Mouse (Mus musculus) MEL (cell line): ENCODE data around the gene Pnpo. TPM values are rescaled to one million over a fixed set of nuclear protein-coding genes. Genes with fewer than 3 reads are reported as not detected.

Experiments
- DNase-seq: peaks from one replicate; pipeline ENCODE4 v3.0.0; 2011; ENCODE audit warnings: low read depth, low spot score
- H3K27ac ChIP-seq: 2 replicates; pipeline ENCODE4 v1.5.1; 2012; ENCODE audit warnings: low read depth, mild to moderate bottlenecking, control low read depth, low read length, moderate library complexity; ENCODE audit not compliant: control insufficient read depth
- H3K27me3 ChIP-seq, 2 experiments: fragments of 150-350 bp in 1 of 2; sonication (generic) in 1 of 2; 2 replicates each; pipeline ENCODE4 v1.6.1; 2012; ENCODE audit warnings: low read length in 2 of 2, mild to moderate bottlenecking in 2 of 2, improper control_type of control experiment in 1 of 2, moderate library complexity in 1 of 2; ENCODE audit not compliant: insufficient read depth in 2 of 2, control insufficient read depth in 1 of 2
- H3K36me3 ChIP-seq, 2 experiments: 2 replicates each; pipeline ENCODE4 v1.6.1; 2012 to 2014; ENCODE audit warnings: low read length in 2 of 2, improper control_type of control experiment in 1 of 2, inconsistent platforms in 1 of 2, mild to moderate bottlenecking in 1 of 2; ENCODE audit not compliant: insufficient read depth in 2 of 2, control insufficient read depth in 1 of 2
- H3K4me1 ChIP-seq, 2 experiments: fragments of 150-350 bp in 1 of 2; sonication (generic) in 1 of 2; 2 replicates each; pipeline ENCODE4 v1.6.1; 2012; ENCODE audit warnings: low read length in 2 of 2, improper control_type of control experiment in 1 of 2, mild to moderate bottlenecking in 1 of 2; ENCODE audit not compliant: insufficient read depth in 2 of 2, control insufficient read depth in 1 of 2
- H3K4me3 ChIP-seq, 2 experiments: fragments of 150-350 bp in 1 of 2; sonication (generic) in 1 of 2; 2 replicates each; pipeline ENCODE4 v1.5.1; 2012; ENCODE audit warnings: low read depth in 2 of 2, low read length in 2 of 2, mild to moderate bottlenecking in 2 of 2, moderate library complexity in 2 of 2, control low read depth in 1 of 2, improper control_type of control experiment in 1 of 2; ENCODE audit not compliant: control insufficient read depth in 1 of 2, insufficient read depth in 1 of 2
- H3K79me2 ChIP-seq: 2 replicates; pipeline ENCODE4 v1.6.1; 2012; ENCODE audit warnings: mild to moderate bottlenecking, low read length, moderate library complexity; ENCODE audit not compliant: control insufficient read depth, poor library complexity, insufficient read depth
- H3K9ac ChIP-seq: 2 replicates; pipeline ENCODE4 v1.6.1; 2012; ENCODE audit warnings: low read depth, mild to moderate bottlenecking, control low read depth, low read length, moderate library complexity; ENCODE audit not compliant: control insufficient read depth, poor library complexity, severe bottlenecking
- H3K9me3 ChIP-seq: fragments of 150-350 bp; sonication (generic); replicated peaks from 2 replicates; pipeline ENCODE4 v1.6.1; 2012; ENCODE audit warnings: mild to moderate bottlenecking, low read length, improper control_type of control experiment, moderate library complexity; ENCODE audit not compliant: insufficient read depth
- BHLHE40 ChIP-seq: IDR thresholded peaks from 2 replicates; pipeline ENCODE4 v1.6.1; 2012; ENCODE audit warnings: low read depth, mild to moderate bottlenecking, inconsistent platforms, low read length, improper control_type of control experiment, borderline replicate concordance
- CHD1 ChIP-seq: IDR thresholded peaks from 2 replicates; pipeline ENCODE4 v1.6.1; 2012; ENCODE audit warnings: low read depth, mild to moderate bottlenecking, inconsistent platforms, low read length, improper control_type of control experiment
- CHD2 ChIP-seq: IDR thresholded peaks from 2 replicates; pipeline ENCODE4 v1.6.1; 2011; ENCODE audit warnings: low read length, improper control_type of control experiment
- E2F4 ChIP-seq: IDR thresholded peaks from 2 replicates; pipeline ENCODE4 v1.6.1; 2011; ENCODE audit warnings: low read depth, low read length, improper control_type of control experiment, borderline replicate concordance
- ELF1 ChIP-seq: IDR thresholded peaks from 2 replicates; pipeline ENCODE4 v1.6.1; 2014; ENCODE audit warnings: low read depth, mild to moderate bottlenecking, inconsistent platforms, low read length, improper control_type of control experiment, moderate library complexity
- EP300 ChIP-seq, 2 experiments: IDR thresholded peaks; 2 replicates each; pipeline ENCODE4 v1.6.1; 2011; ENCODE audit warnings: improper control_type of control experiment in 2 of 2, low read length in 2 of 2, low read depth in 1 of 2, mild to moderate bottlenecking in 1 of 2
- ETS1 ChIP-seq: IDR thresholded peaks from 2 replicates; pipeline ENCODE4 v1.6.1; 2012; ENCODE audit warnings: low read depth, mild to moderate bottlenecking, inconsistent platforms, low read length, improper control_type of control experiment, moderate library complexity
- GABPA ChIP-seq: IDR thresholded peaks from 2 replicates; pipeline ENCODE4 v1.6.1; 2012; ENCODE audit warnings: low read depth, mild to moderate bottlenecking, inconsistent platforms, low read length, improper control_type of control experiment, moderate library complexity
- KAT2A ChIP-seq: conservative IDR thresholded peaks from 2 replicates; pipeline ENCODE4 v1.6.1; 2012; ENCODE audit warnings: low read depth, low read length, improper control_type of control experiment, inconsistent platforms
- MAFK ChIP-seq: IDR thresholded peaks from 2 replicates; pipeline ENCODE4 v1.6.1; 2011; ENCODE audit warnings: low read depth, mild to moderate bottlenecking, low read length, improper control_type of control experiment, borderline replicate concordance
- MAX ChIP-seq: IDR thresholded peaks from 2 replicates; pipeline ENCODE4 v1.6.1; 2011; ENCODE audit warnings: low read length, improper control_type of control experiment
- MAZ ChIP-seq: IDR thresholded peaks from 2 replicates; pipeline ENCODE4 v1.6.1; 2012; ENCODE audit warnings: low read depth, mild to moderate bottlenecking, inconsistent platforms, low read length, improper control_type of control experiment
- MEF2A ChIP-seq: IDR thresholded peaks from 2 replicates; pipeline ENCODE4 v1.6.1; 2014; ENCODE audit warnings: low read depth, mild to moderate bottlenecking, inconsistent platforms, low read length, improper control_type of control experiment; ENCODE audit not compliant: poor library complexity, insufficient replicate concordance, severe bottlenecking; ENCODE audit errors: extremely low read depth
- MXI1 ChIP-seq: IDR thresholded peaks from 2 replicates; pipeline ENCODE4 v1.6.1; 2011; ENCODE audit warnings: mild to moderate bottlenecking, low read depth, low read length, improper control_type of control experiment
- MYC ChIP-seq: IDR thresholded peaks from 2 replicates; pipeline ENCODE4 v1.6.1; 2011; ENCODE audit warnings: low read depth, mild to moderate bottlenecking, low read length, improper control_type of control experiment, moderate library complexity
- NRF1 ChIP-seq: IDR thresholded peaks from 2 replicates; pipeline ENCODE4 v1.6.1; 2014; ENCODE audit warnings: low read depth, mild to moderate bottlenecking, inconsistent platforms, low read length, improper control_type of control experiment, moderate library complexity; ENCODE audit not compliant: poor library complexity, insufficient read depth, severe bottlenecking
- POLR2AphosphoS2 ChIP-seq: IDR thresholded peaks from 2 replicates; pipeline ENCODE4 v1.6.1; 2011; ENCODE audit warnings: low read length, improper control_type of control experiment
- POLR2AphosphoS5 ChIP-seq: IDR thresholded peaks from 2 replicates; pipeline ENCODE4 v1.6.1; 2012; ENCODE audit warnings: low read depth, borderline replicate concordance, mild to moderate bottlenecking, inconsistent platforms, low read length, moderate library complexity, mixed read lengths
- RAD21 ChIP-seq: IDR thresholded peaks from 2 replicates; pipeline ENCODE4 v1.6.1; 2011; ENCODE audit warnings: mild to moderate bottlenecking, low read depth, low read length, improper control_type of control experiment
- RCOR1 ChIP-seq: IDR thresholded peaks from 2 replicates; pipeline ENCODE4 v1.6.1; 2012; ENCODE audit warnings: low read depth, mild to moderate bottlenecking, inconsistent platforms, low read length, improper control_type of control experiment
- SIN3A ChIP-seq: IDR thresholded peaks from 2 replicates; pipeline ENCODE4 v1.6.1; 2012; ENCODE audit warnings: low read length, improper control_type of control experiment, inconsistent platforms
- TAL1 ChIP-seq: IDR thresholded peaks from 2 replicates; pipeline ENCODE4 v1.6.1; 2012; ENCODE audit warnings: mild to moderate bottlenecking, inconsistent platforms, low read length, moderate library complexity, mixed read lengths
- TBP ChIP-seq: IDR thresholded peaks from 2 replicates; pipeline ENCODE4 v1.8.0; 2011; ENCODE audit warnings: low read depth, low read length, improper control_type of control experiment
- UBTF ChIP-seq: IDR thresholded peaks from 2 replicates; pipeline ENCODE4 v1.6.1; 2012; ENCODE audit warnings: low read depth, mild to moderate bottlenecking, inconsistent platforms, low read length, improper control_type of control experiment, moderate library complexity, borderline replicate concordance; ENCODE audit not compliant: insufficient read depth
- USF1 ChIP-seq: IDR thresholded peaks from 2 replicates; pipeline ENCODE4 v1.6.1; 2014; ENCODE audit warnings: low read depth, mild to moderate bottlenecking, inconsistent platforms, low read length, improper control_type of control experiment, moderate library complexity
- USF2 ChIP-seq, 2 experiments: IDR thresholded peaks; 2 replicates each; pipeline ENCODE4 v1.6.1; 2011 to 2012; ENCODE audit warnings: improper control_type of control experiment in 2 of 2, low read length in 2 of 2, borderline replicate concordance in 1 of 2, inconsistent platforms in 1 of 2, low read depth in 1 of 2, mild to moderate bottlenecking in 1 of 2; ENCODE audit not compliant: insufficient read depth in 1 of 2
- ZC3H11A ChIP-seq: IDR thresholded peaks from 2 replicates; pipeline ENCODE4 v1.6.1; 2012; ENCODE audit warnings: low read depth, mild to moderate bottlenecking, inconsistent platforms, low read length, improper control_type of control experiment
- ZKSCAN1 ChIP-seq: IDR thresholded peaks from 2 replicates; pipeline ENCODE4 v1.6.1; 2012; ENCODE audit warnings: low read depth, mild to moderate bottlenecking, inconsistent platforms, low read length, improper control_type of control experiment, moderate library complexity
- ZMIZ1 ChIP-seq: IDR thresholded peaks from 2 replicates; pipeline ENCODE4 v1.6.1; 2012; ENCODE audit warnings: low read depth, mild to moderate bottlenecking, inconsistent platforms, low read length, improper control_type of control experiment, moderate library complexity
- polyA plus RNA-seq, 2 experiments: library from polyadenylated mRNA; stranded (reverse) in 1 of 2; unstranded in 1 of 2; fragments of >175 nt in 1 of 2; fragments of >200 nt in 1 of 2; gene quantifications; 2 replicates each; pipeline versions ENCODE4 v1.2.1 to v1.2.4; 2012; ENCODE audit warnings: low replicate concordance in 2 of 2, low read depth in 1 of 2; ENCODE audit not compliant: insufficient read length in 2 of 2, insufficient read depth in 1 of 2, missing spikeins in 1 of 2
- total RNA-seq: library from RNA; depleted of rRNA; stranded (reverse); fragments of 300-350 nt; gene quantifications from 2 replicates; pipeline ENCODE4 v1.2.3, GENCODE M21; 2012

Pnpo gene
- total and polyA plus RNA-seq, 3 experiments: 38.8 to 55.7 TPM; not detected in 1

DNA sequence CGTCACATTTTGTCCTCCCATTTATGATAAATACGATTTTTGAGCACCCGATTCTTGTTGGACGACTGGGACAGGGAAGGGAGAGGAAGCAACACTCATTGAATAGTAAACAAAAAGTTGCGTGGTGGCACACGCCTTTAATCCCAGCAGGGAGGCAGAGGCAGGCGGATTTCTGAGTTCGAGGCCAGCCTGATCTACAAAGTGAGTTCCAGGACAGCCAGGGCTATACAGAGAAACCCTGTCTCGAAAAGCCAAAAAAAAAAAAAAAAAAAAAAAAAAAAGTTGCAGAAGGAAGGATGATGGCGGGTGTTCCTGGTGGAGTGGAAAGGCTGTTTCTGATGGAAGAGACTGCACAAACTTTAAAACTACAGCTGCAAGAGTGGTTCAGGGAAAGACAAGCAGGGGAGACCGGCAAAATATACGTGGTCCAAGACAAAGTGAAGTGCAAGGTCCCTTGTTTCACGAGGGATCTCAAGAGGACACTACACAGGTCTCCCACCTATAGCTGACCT lies 26.8 kb downstream of the Pnpo start (continued):
- TF ChIP-seq POLR2AphosphoS5: no peak
- no peak for TF ChIP-seq RCOR1
- TF ChIP-seq CHD2: no peak
- TF ChIP-seq MAZ: peak; percentile 20; the same call in 1 of the 2 replicates
- no peak for TF ChIP-seq MAFK
- TF ChIP-seq MXI1: no peak
- 0 out of 2 replicates have a peak, but pooled peaks have one; percentile 3 for TF ChIP-seq ETS1
- no peak for TF ChIP-seq CHD1
- no peak for TF ChIP-seq NRF1
- no peak for TF ChIP-seq KAT2A
- no peak for TF ChIP-seq USF1
- no peak for TF ChIP-seq UBTF
- TF ChIP-seq RAD21: no peak

DNA sequence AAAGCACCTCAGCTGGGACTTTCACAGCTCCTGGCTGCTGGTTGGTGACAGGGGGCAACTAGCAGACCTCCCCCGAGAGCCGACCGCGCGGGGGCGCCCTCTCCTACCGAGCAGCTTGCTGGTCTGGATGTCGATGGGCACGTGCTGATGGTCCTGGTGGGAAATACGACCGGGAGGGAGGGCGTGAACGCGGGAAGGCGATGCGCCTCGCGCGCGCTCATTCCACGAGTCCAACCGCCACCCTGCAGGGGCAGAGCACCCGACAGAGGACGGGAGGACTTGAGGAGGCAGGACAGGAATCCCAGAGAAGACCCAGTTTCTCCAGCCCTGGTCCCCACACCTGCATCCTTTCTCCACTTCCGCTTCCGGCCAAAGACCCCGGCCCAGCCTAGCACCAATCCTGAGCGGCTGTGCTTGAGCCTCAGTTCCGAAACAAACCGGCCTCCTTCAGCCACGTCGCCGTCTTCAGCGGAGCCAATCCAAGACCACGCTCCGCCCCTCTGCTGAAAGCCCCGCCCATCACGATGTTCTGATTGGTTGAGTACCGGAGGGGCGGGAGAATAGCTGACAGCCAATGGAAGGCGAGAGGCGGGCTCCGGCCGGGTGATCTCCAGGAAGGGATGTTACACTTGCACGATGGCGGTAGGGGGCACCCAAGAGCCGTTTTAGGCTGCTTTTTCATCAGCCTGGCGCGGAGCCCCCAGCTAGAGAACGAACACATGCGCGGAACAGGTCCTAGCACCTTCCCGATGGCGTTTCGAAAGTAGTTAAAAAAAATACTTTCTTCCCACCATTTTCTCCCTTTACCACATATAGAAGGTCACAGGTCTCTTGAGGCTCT lies 27.5 kb downstream of the Pnpo start, which contains the start of gene Cdk5rap3:
Cdk5rap3 (minus strand) TSS at position 453 of the 841 bp plus-strand sequence.
- H3K27me3 ChIP-seq: no peaks in the 10 kb centered on the region
- H3K4me1 ChIP-seq: peaks cover 2 to 23% of the 10 kb centered on the region in 2 experiments; a peak in 3 of 4 replicates
- peak; percentile 100 for DNase-seq
- TF ChIP-seq TBP (peak; percentile 53), SIN3A (peak; percentile 82), ZC3H11A (peak; percentile 83), MEF2A (no peak), MYC (peak; percentile 95), USF2 (IDR thresholded peaks at IDR 0.05; ENCODE audit: borderline replicate concordance in 1 of 2, insufficient read depth in 1 of 2, low read depth in 1 of 2, low read length in 2 of 2) (no peak), UBTF (0 out of 2 replicates have a peak, but pooled peaks have one; percentile 50), MXI1 (peak; percentile 91), CHD2 (no peak), EP300 (IDR thresholded peaks at IDR 0.05; ENCODE audit: low read depth in 1 of 2, low read length in 2 of 2) (peak in 1 of 2 experiments; percentile 13; a peak in 1 of 4 replicates), RAD21 (peak; percentile 100), BHLHE40 (peak; percentile 96), POLR2AphosphoS2 (peak; percentile 79; the same call in 1 of the 2 replicates), MAZ (peak; percentile 81), GABPA (no peak), ELF1 (peak; percentile 93), E2F4 (peak; percentile 57; the same call in 1 of the 2 replicates), MAX (peak; percentile 98), ZKSCAN1 (no peak), TAL1 (no peak), POLR2AphosphoS5 (0 out of 2 replicates have a peak, but pooled peaks have one; percentile 42), ZMIZ1 (peak; percentile 90), ETS1 (0 out of 2 replicates have a peak, but pooled peaks have one; percentile 22), KAT2A (no peak; the same call in 1 of the 2 replicates), NRF1 (peak; percentile 69)

More for the DNA sequence above, 27.5 kb downstream of the Pnpo start, which contains the start of gene Cdk5rap3:
- Histone ChIP-seq H3K9ac (peak within 1 kb of the TSS; percentile 75), H3K27ac (peak within 1 kb of the TSS; percentile 81), H3K9me3 (no peaks in the 10 kb centered on the region), H3K4me3 (peak within 1 kb of the TSS; percentile 64 to 70), H3K36me3 (peaks cover 0 to 6% of the 10 kb centered on the region in 2 experiments; a peak in 2 of 4 replicates), H3K79me2 (peaks cover 4% of the 10 kb centered on the region)
